Mouse (Mus musculus) bone marrow, adult 2 months (tissue): ENCODE results near the gene Chst10.

Source experiments
- CTCF ChIP-seq: fragments of 200-500 bp; IDR thresholded peaks from 2 replicates; pipeline ENCODE4 v1.5.1; 2011; ENCODE audit warnings: low read length, control low read depth; ENCODE audit not compliant: control insufficient read depth, insufficient read depth
- POLR2A ChIP-seq: fragments of 200-500 bp; IDR thresholded peaks from 2 replicates; pipeline ENCODE4 v1.6.1; 2011; ENCODE audit warnings: low read depth, mild to moderate bottlenecking, control low read depth, low read length, borderline replicate concordance; ENCODE audit not compliant: control insufficient read depth

DNA sequence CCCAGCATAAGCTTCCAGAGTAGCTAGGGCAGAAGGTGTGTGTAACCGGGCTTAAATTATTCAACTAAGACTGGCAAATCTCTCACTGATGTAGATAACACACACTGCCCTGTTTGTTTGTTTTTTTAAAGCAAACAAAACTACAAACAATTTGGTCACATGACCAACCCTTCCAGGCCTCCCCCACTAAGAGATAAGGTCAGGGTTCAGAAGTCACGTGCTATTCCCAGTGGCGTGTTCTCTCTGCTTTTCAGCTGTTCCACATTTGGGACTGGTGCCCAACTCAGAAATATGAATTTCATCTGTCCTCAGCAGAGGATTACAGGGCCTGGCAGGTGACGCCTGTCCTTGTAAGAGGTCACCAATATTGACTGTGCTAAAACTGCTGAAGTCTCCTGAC lies 15.2 kb downstream of the Chst10 start:
- TF ChIP-seq POLR2A (no peak), CTCF (no peak)
